Mouse (Mus musculus) testis, adult 2 months (tissue): Measurements from ENCODE around the gene Eefsec.

Experiments used
- CTCF ChIP-seq: fragments of 200-500 bp; IDR thresholded peaks from 2 replicates; pipeline ENCODE4 v1.5.1; 2012; ENCODE audit warnings: low read depth, mild to moderate bottlenecking, inconsistent platforms, low read length, moderate library complexity; ENCODE audit not compliant: control insufficient read depth, insufficient read depth, insufficient replicate concordance
- POLR2A ChIP-seq: fragments of 200-500 bp; IDR thresholded peaks from 2 replicates; pipeline ENCODE4 v1.6.1; 2012; ENCODE audit warnings: low read depth, mild to moderate bottlenecking, inconsistent platforms, low read length, moderate library complexity; ENCODE audit not compliant: control insufficient read depth

GRCm38 (mm10) chr6:88485378-88485777 is 39.0 kb upstream of the Eefsec start:
- TF ChIP-seq CTCF = no peak
- no peak for TF ChIP-seq POLR2A
